Mouse (Mus musculus): ENCODE results near the gene Mtmr12.
"Not testable (repeated sequence)": the region's sequence is repeated elsewhere in the genome, so short reads cannot be mapped to it uniquely, and the experiment has no call there.

The Mtmr12 gene

DNA sequence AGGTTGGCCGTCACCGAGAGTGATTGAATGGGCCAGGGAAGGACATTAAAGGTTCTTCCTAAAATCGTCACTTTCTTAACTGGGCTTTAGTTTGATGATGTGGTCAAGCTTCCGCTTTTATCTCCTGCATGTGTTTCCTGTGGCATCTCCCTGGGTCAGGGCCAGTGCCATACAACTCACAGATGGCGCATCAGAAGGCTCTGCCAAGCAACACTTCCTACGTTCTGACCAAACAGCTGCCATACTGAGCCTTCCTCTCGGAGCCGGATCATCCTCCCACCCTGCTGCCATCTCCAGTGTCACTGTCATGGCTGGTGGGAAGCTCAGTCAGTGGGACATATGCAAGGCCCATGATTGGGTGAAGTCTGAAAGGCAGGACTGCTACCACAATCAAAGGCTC, 6.7 kb downstream of the Mtmr12 start:
- DNase-seq (ENCODE audit: low spot score): no peak

DNA sequence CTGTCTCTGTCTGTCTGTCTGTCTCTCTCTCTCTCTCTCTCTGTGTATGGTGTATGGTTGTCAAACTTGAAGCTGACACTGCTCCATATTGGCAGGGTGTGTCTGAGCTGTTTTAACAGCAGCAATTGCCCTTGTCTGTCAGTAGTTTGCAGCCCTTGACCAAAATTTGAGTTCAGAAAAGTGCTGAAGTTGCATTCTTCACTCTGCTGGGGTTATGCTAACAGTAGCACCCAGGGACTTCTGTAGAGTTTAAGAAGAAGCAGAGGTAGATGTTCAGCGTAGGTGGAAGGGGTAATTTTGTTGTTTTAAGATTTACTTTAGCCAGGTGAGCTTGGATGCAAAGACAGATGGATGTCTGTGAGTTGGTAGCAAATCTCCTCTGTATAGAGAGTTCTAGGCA, 7.4 kb downstream of the Mtmr12 start:
- DNase-seq (ENCODE audit: low spot score): no peak

DNA sequence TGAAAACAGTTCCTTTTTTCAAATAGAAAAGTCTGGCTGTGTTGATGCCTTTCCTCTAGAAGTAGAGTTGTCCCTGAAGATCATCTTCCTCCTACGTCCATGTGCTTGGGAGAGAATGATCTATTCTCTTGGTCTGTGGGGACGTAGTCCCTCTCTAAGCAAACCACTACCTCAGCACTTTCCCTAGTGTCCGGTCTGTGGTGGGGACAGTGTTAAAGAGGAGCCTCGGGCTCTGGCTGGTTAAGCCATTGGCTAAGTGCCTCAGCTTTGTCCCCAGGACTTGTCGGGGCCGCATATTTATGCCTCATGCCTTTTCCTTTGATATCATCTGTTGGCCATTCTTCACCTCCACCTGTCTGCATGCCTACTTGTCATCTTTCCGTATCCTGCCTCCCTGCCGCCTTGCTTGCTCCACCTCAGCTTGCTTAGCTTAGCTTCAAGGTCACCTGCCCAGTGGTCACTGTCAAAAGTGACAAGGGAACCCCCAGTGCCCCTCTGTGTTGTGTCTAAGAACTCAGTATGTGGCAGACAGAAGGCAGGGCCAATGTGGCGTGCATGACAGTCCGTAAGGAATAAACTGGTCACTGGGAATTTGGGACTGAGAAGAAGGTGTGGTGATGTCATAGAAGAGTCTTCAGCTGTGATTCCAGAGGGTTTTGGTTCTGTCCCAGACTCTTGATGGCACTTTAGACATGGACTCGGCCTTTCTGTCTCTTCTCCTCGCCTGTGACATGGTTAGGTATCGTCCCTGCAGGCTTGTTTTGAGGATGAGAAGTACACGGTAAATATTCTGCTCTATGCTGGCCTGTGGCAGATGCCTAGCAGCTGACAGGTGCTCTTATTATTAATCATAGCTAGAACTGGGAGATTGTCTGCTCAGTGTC, 9.9 kb downstream of the Mtmr12 start:
- DNase-seq (ENCODE audit: low spot score): no peak

DNA sequence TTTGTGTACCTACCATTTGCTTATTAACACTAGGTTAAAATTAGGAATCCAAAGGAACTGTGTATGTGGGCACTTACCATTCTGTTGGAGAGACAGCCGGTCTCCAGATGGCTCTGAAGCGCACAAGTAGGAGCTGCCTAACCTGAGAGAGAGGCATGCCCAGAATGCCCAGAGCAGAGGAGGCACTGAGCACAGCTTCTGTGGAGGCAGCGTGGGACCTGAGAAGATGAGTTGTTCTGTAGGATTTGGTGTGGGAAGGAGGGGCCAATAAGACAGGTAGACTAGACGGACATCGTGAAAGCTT, 10.5 kb downstream of the Mtmr12 start:
- DNase-seq (ENCODE audit: low spot score): no peak

DNA sequence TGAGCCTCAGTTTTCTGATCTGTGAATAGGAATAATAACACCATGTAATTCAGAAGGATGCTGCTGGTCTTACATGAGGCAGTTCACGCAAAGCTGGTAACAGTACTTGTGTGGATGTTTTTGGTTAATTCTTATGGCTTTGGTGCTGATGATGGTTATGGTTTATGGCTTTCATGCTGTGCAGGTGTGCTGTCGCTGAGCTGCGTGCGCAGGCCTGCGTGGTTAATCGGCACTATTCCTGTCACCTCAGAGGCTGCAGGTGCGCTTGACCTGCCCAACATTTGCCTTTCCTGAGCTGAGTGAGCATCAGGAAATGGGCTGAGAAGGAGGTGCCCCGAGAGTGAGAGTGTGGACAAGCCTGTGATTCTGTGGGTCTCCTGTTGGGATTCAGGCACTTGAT, 11.3 kb downstream of the Mtmr12 start:
- DNase-seq (ENCODE audit: low spot score): no peak

DNA sequence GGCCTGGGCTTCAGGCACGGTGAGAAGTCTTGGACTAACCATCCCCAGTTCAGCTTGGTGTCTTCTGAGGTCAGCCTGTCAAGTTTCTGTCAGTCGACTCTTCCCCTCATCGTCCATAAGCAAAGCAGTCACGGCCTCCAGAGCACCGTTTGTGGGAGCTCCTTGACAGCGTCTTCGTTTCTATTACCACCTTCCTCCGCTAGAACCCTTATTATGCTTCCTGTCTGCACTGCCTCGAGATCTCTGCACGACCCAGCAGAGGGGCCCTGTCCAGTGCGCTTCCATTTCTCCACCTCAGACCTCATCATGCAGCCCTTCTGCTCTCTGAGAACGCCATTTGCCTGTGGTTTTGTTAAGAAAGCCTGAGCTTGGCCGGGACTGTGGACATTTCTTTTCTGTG, 12.0 kb downstream of the Mtmr12 start:
- DNase-seq (ENCODE audit: low spot score): no peak

DNA sequence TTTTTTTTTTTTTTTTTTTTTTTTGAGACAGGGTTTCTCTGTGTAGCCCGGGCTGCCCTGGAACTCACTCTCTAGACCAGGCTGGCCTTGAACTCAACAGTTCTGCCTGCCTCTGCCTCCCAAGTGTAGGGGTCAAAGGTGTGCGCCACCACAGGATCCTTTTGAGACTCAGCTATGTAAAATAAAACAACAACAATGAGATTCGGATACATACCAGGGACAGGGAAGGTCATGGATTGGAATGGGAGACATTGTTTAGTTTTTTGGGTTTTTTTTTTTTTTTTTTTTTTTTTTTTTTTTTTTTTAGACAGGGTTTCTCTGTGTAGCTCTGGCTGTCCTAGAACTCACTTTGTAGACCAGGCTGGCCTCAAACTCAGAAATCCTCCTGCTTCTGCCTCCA, 12.5 kb downstream of the Mtmr12 start:
- not testable (repeated sequence) for DNase-seq (ENCODE audit: low spot score)

DNA sequence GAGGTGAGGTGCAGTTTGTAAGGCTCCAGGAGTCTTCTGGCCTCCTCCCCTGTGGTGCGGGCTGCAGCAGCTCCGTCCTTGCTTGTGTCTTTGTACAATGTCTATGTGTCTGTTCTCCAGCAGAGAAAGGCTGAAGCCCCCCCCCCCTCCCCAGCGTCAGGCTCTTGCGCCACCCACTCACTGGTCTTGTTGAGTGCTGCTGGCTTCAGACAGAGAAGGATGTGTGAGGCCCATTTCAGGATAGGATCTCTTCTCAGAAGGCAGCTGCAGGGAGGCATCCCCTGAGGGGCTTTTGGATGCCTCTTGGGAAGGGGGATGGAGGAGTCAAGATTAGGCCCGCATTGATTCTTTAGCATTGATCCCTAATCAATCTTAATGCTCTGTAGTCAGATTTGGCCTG, 13.0 kb downstream of the Mtmr12 start:
- no peak for DNase-seq (ENCODE audit: low spot score)

DNA sequence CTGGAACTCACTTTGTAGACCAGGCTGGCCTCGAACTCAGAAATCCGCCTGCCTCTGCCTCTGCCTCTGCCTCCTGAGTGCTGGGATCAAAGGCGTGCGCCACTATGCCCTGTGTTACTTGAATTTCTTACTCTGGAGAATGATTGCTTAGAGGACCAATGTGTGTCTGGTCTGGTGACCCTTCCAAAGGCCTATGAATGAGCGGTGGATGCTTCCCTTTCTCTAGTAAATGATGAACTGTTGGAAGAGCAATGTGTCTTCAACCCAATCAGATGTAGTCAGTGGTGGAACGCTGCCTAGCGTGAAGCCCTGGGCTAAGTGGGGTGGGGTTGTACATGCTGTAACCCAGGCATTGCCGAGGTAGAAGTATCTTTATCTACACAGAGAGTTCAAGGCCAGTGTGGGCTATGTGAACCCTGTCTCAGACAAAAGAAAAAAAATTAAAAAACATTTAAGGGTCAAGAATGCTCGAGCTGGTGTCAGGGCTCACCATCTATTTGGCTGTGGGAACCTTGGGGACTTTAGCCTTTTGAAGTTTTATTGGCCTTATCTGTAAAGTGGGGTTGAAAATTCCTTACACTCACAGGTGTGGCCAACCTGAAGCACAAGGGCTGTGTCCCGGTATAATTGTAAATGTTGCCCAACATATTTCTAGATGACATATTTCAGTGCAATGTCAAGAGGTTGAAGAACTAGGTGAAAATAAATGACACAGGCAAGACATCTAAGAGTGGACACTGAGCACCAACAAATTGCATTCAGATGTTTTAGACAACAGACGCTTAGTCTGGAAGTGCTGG, 14.0 kb downstream of the Mtmr12 start:
- no peak for DNase-seq (ENCODE audit: low spot score)

DNA sequence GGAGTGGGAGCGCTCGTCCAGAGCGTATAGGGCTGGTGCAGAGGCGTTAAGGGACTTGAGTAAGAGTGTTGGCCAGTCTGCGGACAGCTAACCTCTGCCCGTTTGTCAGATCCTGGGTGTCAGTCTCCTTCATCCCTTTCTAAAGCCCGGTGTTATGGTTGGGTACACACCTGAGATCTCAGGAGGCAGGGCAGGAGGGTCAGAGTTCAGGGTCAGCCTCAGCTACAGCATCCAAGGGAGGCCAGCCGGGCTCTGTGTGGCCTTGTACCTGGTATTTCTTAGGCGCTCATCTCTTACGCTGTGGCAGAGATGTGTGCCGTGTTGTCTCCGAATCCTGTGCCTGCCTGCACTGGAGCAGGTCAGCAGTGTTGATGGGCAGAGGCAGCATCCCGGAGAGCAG, 16.3 kb downstream of the Mtmr12 start:
- DNase-seq (ENCODE audit: low spot score): no peak

DNA sequence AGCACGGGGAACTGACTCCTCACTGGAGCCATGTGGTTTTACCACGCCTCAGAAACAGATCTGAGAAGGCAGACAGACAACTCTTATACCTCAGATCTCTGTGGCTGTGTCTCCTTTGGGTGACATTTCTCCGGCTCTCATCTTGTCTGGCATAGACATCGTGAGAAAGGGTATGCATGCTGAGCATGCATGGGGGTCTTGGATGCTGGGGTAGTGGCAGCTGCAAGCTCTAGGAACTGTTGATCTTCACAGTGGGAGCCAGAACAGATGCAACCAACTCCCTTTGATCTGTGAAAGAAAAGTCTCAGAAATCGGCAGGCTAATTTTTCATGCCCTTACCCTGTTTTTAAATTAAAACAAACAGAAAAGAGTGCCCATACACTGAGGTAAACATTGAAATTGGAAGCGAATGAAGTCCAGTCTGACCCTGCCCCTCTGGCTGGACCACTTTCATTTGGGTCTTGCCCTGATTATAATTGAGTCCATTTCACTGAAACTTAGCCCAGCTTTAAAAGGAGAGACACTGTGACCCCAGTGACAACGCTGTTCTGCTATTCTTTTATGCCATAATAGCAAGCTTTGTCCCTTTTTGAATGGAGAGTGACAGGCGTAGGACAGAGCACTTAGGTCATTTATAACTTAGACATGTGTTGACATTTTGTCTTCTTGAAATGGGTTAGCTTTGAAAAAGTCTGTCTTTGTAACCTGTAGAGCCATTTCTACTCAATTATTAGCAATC, 17.9 kb downstream of the Mtmr12 start:
- no peak for DNase-seq (ENCODE audit: low spot score)

DNA sequence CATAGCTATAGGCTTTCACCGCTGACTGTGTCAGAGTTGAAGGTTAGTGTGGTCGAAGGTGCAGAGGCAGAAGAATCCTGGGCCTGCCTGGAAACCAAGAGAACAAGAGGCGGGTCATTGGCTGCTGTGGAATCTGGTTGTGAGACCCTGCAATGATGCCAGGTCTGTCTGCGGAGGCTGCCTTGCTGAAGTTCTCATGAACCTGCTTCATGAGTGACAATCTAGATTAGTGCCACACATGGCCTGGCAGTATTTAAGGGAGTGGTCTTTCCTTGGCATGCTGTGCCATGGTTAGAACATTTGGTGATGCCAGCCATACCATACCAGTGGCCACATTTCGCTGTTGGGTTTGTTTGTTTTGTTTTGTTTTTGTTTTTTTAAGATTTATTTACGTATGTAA, 18.6 kb downstream of the Mtmr12 start:
- DNase-seq (ENCODE audit: low spot score): no peak

DNA sequence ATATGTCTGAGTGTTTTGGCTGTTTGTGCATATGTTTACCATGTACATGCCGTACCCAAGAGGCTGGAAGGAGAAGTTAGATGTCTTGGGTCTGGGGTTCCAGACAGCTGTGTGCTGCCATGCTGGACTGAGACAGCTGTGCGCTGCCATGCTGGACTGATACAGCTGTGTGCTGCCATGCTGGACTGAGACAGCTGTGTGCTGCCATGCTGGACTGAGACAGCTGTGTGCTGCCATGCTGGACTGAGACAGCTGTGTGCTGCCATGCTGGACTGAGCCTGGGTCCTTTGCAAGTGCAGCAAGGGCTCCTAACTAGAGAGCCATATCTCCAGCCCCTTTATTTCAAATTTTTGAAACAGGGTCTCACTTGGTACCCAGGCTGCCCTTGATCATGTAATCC, 19.4 kb downstream of the Mtmr12 start:
- DNase-seq (ENCODE audit: low spot score): no peak

DNA sequence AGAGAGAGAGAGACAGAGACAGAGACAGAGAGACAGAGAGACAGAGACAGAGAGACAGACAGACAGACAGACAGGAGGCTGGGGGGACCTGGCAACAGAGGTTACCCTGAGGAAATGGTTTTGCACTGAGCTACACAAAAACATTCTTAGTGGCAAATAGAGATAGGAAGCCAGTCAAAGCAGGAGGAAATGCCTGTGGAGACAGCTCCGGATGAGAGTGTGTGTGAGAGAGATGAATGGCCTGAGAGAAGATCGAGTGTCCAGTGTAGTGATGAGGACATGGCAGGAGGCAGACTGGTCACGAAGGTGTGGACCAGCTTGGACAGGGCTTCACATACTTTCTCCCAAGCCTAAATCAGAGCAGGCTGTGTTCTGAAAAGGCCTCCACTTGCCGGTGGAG, 20.2 kb downstream of the Mtmr12 start:
- DNase-seq (ENCODE audit: low spot score): no peak

DNA sequence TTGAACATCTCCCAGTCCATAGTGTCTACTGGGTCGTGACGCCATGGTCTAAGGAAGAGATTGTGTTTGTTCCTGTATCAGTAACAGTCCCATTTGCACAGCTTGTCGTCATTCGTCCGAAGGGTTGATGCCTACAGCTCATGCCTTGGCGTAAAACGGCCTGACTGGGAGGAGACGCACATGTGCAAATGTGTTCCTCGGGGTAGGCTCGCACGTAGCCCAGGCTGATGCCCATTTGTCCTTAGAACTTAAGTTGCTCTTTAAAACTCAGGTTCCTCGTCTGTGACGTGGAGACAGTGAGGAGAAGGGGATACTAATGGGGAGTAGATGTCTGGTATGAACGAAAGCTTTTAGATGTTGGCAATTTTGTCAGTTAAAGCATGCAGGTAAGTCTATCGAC, 22.1 kb downstream of the Mtmr12 start:
- DNase-seq (ENCODE audit: low spot score): no peak

DNA sequence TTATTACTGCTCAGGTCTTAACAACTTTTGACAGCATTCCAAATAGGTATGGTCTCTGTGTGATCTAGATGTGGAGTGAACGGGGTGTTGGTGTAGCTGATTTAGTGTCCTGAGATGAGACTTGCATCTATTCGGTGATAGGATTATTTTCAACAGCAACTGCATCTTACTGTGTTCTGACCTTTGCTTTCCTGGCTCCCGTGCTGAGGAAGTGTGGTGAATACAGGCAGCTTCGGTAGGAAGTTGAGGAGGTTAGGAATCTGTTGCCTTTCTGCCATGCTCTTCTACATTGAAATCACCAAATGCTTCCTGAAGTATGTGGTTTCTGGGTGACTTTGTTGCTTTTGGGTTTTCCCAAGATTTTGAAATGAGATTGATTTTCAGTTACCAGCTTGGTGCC, 22.5 kb downstream of the Mtmr12 start:
- DNase-seq (ENCODE audit: low spot score): no peak

DNA sequence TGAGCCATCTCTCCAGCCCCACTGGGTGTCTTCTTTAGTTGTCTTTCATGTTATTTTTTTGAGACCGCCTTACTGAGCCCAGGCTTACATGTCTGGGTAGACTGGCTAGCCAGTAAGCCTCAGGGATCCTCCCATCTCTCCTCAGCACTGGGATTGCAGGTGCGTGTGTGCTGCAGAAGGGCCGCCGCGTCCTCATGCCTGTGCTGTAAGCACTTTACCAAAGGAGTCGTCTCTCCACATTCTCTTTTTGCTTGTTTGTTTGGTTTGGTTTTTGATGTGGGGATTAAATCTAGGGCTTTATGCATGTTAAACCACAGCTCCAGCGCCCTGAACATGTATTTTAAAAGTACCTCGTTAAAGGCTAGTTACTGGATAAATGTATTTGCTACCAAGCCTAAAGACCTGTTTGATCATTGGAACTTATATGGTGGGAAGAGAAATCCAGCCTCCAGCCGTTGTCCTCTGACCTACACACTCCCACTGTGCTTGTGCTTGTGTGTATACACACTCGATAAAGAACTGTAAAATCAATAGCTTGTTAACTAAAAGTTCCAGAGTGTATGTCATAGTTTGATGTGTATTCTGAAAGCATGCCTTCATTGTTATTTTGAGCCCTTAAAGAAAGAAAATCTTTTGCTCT, 24.9 kb downstream of the Mtmr12 start:
- no peak for DNase-seq (ENCODE audit: low spot score)

DNA sequence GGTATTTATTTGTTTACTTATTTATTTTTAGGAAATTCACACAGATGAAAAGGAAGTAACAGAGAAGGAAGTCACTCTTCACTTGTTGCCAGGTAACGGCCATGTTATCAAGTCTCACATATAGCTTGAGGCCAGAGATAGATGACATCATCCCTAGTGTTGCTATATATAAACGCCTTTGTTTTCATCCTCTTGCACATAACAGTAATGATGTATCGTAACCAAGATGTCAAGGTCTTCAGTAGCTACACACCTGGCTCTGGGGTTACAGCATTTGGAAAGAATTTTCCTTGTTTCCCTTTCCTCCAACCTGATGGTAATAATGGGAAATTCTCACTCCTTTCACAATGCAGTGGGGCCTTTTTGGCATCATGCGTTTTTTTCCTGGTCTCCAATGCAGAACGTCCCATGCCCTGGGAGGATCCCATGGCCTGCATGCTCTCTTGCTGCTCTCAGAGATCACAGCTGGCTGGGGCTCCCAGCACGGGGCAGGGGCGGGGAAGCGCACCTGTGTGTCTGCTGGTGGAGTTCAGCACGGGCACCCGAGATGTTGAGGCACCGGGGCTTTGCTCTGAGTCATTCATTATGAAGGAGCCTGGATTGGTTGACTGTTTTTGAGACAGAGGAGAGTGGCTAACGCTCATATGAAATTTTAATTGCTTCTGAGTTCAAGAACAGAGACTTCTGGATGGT, 25.6 kb downstream of the Mtmr12 start:
- DNase-seq (ENCODE audit: low spot score): no peak

DNA sequence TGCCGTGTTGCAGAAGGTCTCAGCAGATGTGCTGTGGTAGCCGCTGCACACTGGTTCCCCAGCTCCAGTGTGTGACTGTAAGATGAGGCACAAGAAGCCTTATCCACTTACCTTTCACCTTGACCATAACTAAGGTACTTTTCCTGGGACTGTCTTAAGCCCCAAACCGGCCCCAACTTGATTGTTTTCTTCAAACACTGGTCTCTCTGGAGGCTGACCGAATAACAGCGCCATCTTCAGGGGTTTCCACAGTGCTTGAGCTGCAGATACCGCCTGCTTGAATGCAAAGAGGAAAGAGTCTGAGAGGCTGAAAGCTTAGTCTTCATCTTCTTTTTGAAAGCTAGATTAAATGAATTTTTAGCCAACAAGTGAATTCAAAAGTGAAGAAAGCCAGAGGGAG, 26.6 kb downstream of the Mtmr12 start:
- no peak for DNase-seq (ENCODE audit: low spot score)

DNA sequence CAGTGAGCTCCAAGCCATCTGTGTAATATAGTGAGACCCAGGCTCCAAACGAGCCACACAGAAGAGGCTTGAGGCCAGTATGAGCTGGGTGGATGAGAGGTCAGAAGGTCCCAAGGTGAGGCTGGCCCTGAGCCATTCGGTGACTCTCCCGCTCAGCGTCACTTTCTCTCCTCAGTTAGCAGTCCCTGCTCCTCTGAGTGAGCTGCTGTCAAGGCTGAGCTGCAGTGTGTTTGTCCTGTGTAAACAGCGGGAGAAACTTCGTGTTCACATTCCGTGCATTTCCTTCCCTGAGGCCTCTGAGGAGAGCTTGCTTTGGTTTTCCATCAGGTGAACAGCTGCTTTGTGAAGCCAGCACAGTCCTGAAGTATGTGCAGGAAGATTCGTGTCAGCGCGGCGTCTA, 27.6 kb downstream of the Mtmr12 start:
- DNase-seq (ENCODE audit: low spot score): no peak

DNA sequence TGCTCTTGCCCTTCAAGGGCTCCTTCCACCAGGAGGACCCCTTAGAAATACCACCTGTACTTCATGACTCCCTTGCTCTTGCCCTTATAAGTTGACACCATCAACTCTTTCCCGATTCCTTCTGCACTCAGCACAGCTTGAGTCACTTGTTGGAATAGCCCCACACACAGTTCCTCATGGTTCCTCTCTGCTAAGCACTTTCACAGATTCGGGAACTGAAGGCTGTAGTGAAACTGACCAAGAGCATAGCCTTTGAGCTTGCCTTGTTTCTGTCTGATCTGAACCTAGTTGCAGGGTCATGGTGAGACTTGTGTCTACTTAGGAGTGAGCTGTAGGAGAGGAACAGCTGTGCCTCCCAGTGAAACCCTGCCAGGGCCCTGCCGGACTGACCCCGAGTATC, 28.2 kb downstream of the Mtmr12 start:
- no peak for DNase-seq (ENCODE audit: low spot score)

DNA sequence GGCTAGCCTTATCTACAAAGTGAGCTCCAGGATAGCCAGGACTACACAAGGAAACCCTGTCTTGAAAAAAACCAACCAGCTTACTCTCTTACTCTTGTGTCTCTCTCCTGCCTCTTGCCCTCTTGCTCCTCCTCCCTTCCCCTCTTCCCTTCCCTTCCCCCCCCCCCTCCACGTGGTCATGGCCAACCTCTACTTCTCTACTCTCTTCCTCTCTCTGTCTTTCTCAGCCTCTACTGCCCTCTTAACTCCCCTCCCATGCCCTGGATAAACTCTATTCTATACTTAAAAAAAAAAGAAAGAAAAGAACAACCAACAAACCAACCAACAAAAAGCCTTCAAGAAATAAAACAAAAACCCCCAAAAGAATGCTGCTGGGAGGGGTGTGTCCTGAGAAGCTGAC, 30.7 kb downstream of the Mtmr12 start:
- no peak for DNase-seq (ENCODE audit: low spot score)

Data from retina, embryonic 14.5 days (tissue).